Mouse (Mus musculus): ENCODE data around the gene Prx. TPM values are rescaled to one million over a fixed set of nuclear protein-coding genes. Genes with fewer than 3 reads are reported as not detected.

Prx gene
- polyA plus RNA-seq, 1 experiment = 0.33 TPM

DNA sequence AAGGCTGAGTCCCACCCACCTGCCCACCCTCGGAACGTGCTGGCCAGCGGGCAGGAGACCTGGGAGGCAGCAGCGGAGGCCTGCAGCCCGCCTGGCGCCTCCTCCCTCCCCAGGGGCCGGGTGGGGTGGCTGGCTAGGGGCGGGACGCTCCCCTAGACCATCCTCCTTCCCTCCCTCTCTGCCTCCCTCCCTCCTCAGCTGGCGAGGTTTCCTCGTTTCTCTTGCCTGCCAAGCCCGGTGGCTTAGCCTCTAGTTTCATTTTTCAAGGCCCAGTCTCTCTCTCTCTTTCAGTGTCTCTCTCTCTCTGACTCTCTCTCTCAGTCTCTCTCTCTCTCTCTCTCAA is 17.5 kb upstream of the Prx start:
- H3K36me3 ChIP-seq (ENCODE audit: control insufficient read depth, insufficient read depth, low read length) = no peaks in the 10 kb centered on the region; the same call in 1 of the 2 replicates
- TF ChIP-seq POLR2A (IDR thresholded peaks at IDR 0.05; ENCODE audit: control insufficient read depth, low read depth, low read length) (0 out of 2 replicates have a peak, but pooled peaks have one; percentile 23), CTCF (IDR thresholded peaks at IDR 0.05; ENCODE audit: control insufficient read depth, insufficient read depth, insufficient replicate concordance, low read depth, low read length) (no peak)
- peaks cover 11% of the 10 kb centered on the region for H3K4me1 ChIP-seq (ENCODE audit: control insufficient read depth, insufficient read depth, low read length)
- H3K4me3 ChIP-seq (ENCODE audit: control insufficient read depth, low read depth, low read length) = peak overlapping the region; percentile 2
- no peaks in the 10 kb centered on the region for H3K27me3 ChIP-seq (ENCODE audit: control insufficient read depth, insufficient read depth, low read length)
- peak overlapping the region; percentile 71 for H3K27ac ChIP-seq (ENCODE audit: control insufficient read depth, insufficient read depth, low read depth, low read length)

DNA sequence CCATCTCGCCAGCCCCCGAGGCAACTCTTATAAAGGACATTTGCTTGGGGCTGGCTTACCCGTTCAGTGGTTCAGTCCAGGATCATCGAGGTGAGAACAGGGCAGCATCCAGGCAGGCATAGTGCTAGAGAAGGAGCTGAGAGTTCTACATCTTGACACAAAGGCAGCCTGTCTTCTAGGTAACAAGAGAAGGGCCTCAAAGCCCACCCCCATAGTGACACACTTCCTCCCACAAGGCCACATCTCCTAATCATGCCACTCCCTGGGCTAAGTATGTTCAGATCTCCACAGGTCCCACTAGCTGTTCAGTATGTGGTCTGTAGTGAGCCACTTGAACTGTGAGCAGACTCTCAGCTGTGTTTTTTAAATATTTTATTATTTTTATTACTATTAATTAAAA is 15.3 kb upstream of the Prx start:
- H3K4me3 ChIP-seq (ENCODE audit: control insufficient read depth, low read depth, low read length) = no peak overlapping the region
- no peaks in the 10 kb centered on the region; the same call in 1 of the 2 replicates for H3K36me3 ChIP-seq (ENCODE audit: control insufficient read depth, insufficient read depth, low read length)
- TF ChIP-seq CTCF (IDR thresholded peaks at IDR 0.05; ENCODE audit: control insufficient read depth, insufficient read depth, insufficient replicate concordance, low read depth, low read length) (no peak), POLR2A (IDR thresholded peaks at IDR 0.05; ENCODE audit: control insufficient read depth, low read depth, low read length) (no peak)
- peaks cover 19% of the 10 kb centered on the region for H3K4me1 ChIP-seq (ENCODE audit: control insufficient read depth, insufficient read depth, low read length)
- H3K27me3 ChIP-seq (ENCODE audit: control insufficient read depth, insufficient read depth, low read length) = no peaks in the 10 kb centered on the region
- no peak overlapping the region for H3K27ac ChIP-seq (ENCODE audit: control insufficient read depth, insufficient read depth, low read depth, low read length)

DNA sequence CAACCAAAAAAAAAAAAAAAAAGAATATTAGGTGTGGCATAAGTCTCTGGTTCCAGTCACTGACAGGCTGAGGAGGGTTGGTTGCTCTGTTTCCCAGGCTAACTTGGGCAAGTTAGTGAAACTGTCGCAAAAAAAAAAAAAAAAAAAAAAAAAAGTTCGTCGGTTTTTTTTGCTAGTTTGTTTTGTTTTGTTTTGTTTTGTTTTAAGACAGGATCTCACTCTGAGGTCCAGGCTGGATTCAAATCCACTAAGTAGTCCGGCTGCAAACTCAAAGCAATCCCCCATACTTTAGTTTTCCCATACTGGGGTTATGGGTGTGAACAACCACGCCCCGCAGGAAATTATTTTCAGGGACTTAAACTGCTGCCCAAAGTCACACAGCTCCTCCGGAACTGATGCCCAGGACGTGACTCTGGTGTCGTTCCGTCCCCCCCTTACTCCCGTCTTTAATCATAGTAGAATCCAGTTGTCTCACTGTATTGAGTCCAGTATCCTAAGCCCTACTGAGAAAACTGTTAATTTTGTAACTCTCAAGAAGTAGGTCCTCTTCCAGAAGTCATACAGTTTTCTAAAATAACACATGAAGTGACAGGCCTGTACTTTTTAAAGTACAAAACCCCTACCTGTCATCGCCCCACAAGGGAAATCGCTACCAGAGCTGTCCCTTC is 12.9 kb upstream of the Prx start:
- peaks cover 33% of the 10 kb centered on the region for H3K4me1 ChIP-seq (ENCODE audit: control insufficient read depth, insufficient read depth, low read length)
- peak overlapping the region; percentile 92 for H3K27ac ChIP-seq (ENCODE audit: control insufficient read depth, insufficient read depth, low read depth, low read length)

DNA sequence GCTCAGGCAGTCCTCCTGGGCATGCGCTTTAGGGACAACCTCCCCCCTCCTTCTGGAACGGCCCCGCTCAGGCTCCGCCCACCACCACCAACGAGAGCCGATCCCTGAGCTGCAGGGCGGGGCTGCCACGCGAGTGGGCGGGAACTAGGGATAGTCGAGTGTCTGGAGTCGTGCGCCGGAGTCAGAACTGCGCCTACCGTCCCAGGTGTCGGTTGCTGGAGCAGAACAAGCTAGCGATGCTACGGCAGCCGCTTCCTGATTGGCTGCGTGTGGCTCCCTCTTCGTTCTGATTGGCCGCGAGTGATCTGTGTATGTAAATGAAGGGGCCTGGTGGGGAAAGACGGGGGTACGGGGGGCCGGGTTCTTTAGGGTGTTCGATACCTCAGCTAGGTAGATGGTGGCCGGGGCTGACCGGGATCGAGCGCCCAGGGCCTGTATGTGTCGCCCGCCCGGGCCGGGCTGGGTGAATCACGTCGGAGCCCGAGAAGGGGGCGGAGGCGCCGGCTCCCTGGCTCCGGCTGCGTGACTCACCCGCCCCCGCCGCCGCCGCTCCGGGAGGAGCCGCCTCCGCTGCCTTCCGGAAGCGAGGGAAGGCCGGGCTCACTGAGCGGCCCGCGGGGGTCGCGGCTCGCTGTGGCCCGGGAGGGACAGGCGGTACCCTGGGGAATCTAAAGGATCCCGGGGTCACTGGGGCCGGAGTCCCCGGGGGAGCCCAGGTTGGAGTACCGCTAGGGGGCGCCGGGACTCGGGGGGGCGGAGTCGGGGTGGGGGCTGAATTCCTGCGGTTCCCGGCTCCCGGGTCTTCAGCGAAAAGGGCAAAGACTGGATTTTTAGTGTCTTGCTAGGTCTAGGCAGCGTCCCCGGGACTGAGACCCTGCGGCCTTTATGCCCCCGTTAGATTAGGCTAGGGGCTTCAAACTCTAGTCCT is 12.1 kb upstream of the Prx start, which contains the start of gene Sertad1:
Gene Sertad1 (plus strand): TSS at position 141 of the 928 bp plus-strand sequence.
- TF ChIP-seq CTCF (IDR thresholded peaks at IDR 0.05; ENCODE audit: control insufficient read depth, insufficient read depth, insufficient replicate concordance, low read depth, low read length) = peak; percentile 41; the same call in 1 of the 2 replicates
- TF ChIP-seq POLR2A (IDR thresholded peaks at IDR 0.05; ENCODE audit: control insufficient read depth, low read depth, low read length) = peak; percentile 99
- Histone ChIP-seq H3K4me3 (ENCODE audit: control insufficient read depth, low read depth, low read length) (peak within 1 kb of the TSS; percentile 94), H3K27ac (ENCODE audit: control insufficient read depth, insufficient read depth, low read depth, low read length) (peak within 1 kb of the TSS; percentile 96), H3K4me1 (ENCODE audit: control insufficient read depth, insufficient read depth, low read length) (peaks cover 32% of the 10 kb centered on the region), H3K36me3 (ENCODE audit: control insufficient read depth, insufficient read depth, low read length) (no peaks in the 10 kb centered on the region), H3K27me3 (ENCODE audit: control insufficient read depth, insufficient read depth, low read length) (no peaks in the 10 kb centered on the region)

More for the DNA sequence above, 12.9 kb upstream of the Prx start:
- Histone ChIP-seq H3K4me3 (ENCODE audit: control insufficient read depth, low read depth, low read length) (peak overlapping the region; percentile 94), H3K27me3 (ENCODE audit: control insufficient read depth, insufficient read depth, low read length) (no peaks in the 10 kb centered on the region), H3K36me3 (ENCODE audit: control insufficient read depth, insufficient read depth, low read length) (no peaks in the 10 kb centered on the region)
- TF ChIP-seq POLR2A (IDR thresholded peaks at IDR 0.05; ENCODE audit: control insufficient read depth, low read depth, low read length) = no peak
- TF ChIP-seq CTCF (IDR thresholded peaks at IDR 0.05; ENCODE audit: control insufficient read depth, insufficient read depth, insufficient replicate concordance, low read depth, low read length) = no peak

DNA sequence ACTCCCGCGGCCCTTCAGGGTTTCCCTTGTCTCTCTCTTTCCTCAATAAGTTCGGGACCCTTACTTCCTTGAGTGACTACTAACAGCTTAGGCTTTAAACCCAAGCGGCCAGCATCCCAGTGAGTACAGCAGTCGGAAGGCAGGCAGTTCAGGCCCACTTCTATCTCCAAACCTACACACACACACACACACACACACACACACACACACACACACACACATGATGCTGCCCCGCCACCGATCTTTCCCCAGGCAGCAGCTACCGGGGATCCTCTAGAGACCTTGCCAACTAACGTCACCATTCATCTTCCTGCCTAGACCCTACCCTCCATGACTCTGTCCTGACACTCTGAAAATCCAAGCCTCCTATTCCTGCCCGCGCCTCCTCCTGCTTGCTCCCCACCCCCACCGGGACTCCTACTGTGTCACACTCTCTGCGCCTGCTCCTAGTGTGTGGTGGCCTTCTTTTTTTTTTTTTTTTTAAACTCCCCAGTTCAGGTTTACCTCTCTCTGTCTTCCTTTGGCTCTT is 11.3 kb upstream of the Prx start:
- Histone ChIP-seq H3K4me1 (ENCODE audit: control insufficient read depth, insufficient read depth, low read length) (peaks cover 32% of the 10 kb centered on the region), H3K27ac (ENCODE audit: control insufficient read depth, insufficient read depth, low read depth, low read length) (peak overlapping the region; percentile 96), H3K4me3 (ENCODE audit: control insufficient read depth, low read depth, low read length) (peak overlapping the region; percentile 94), H3K27me3 (ENCODE audit: control insufficient read depth, insufficient read depth, low read length) (no peaks in the 10 kb centered on the region), H3K36me3 (ENCODE audit: control insufficient read depth, insufficient read depth, low read length) (no peaks in the 10 kb centered on the region)
- TF ChIP-seq POLR2A (IDR thresholded peaks at IDR 0.05; ENCODE audit: control insufficient read depth, low read depth, low read length) (no peak; the same call in 1 of the 2 replicates), CTCF (IDR thresholded peaks at IDR 0.05; ENCODE audit: control insufficient read depth, insufficient read depth, insufficient replicate concordance, low read depth, low read length) (no peak)

DNA sequence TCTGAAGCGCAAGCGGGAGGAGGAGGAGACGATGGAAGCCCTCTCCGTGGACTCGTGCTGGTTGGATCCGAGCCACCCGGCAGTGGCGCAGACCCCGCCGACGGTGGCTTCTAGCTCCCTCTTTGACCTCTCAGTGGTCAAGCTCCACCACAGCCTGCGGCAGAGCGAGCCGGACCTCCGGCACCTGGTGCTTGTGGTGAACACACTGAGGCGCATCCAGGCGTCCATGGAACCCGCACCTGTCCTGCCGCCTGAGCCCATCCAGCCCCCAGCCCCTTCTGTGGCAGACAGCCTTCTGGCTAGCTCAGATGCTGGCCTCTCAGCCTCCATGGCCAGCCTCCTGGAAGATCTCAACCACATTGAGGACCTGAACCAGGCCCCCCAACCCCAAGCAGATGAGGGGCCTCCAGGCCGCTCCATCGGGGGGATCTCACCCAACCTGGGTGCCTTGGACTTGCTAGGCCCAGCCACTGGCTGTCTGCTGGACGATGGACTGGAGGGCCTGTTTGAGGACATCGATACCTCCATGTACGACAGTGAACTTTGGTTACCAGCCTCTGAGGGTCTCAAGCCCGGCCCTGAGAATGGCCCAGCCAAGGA is 9.8 kb upstream of the Prx start:
- Histone ChIP-seq H3K4me1 (ENCODE audit: control insufficient read depth, insufficient read depth, low read length) (peaks cover 32% of the 10 kb centered on the region), H3K27ac (ENCODE audit: control insufficient read depth, insufficient read depth, low read depth, low read length) (no peak overlapping the region), H3K4me3 (ENCODE audit: control insufficient read depth, low read depth, low read length) (no peak overlapping the region), H3K36me3 (ENCODE audit: control insufficient read depth, insufficient read depth, low read length) (no peaks in the 10 kb centered on the region), H3K27me3 (ENCODE audit: control insufficient read depth, insufficient read depth, low read length) (no peaks in the 10 kb centered on the region)
- TF ChIP-seq POLR2A (IDR thresholded peaks at IDR 0.05; ENCODE audit: control insufficient read depth, low read depth, low read length) = no peak
- TF ChIP-seq CTCF (IDR thresholded peaks at IDR 0.05; ENCODE audit: control insufficient read depth, insufficient read depth, insufficient replicate concordance, low read depth, low read length) = no peak

All from testis, adult 2 months (tissue).